Mouse (Mus musculus) lung, postnatal 36 days (tissue): ENCODE measurements around the gene Gpr183.
A peak's percentile ranks its signal among the peaks of the same experiment; 100 is the strongest.

Experiments
- DNase-seq: peaks from one replicate; pipeline ENCODE4 v3.0.0; 2022; ENCODE audit warnings: mixed read lengths

Gene Gpr183

GRCm38 (mm10) chr14:121929243-121929951 is 35.6 kb downstream of the Gpr183 start:
- peak; percentile 47 for DNase-seq

DNA sequence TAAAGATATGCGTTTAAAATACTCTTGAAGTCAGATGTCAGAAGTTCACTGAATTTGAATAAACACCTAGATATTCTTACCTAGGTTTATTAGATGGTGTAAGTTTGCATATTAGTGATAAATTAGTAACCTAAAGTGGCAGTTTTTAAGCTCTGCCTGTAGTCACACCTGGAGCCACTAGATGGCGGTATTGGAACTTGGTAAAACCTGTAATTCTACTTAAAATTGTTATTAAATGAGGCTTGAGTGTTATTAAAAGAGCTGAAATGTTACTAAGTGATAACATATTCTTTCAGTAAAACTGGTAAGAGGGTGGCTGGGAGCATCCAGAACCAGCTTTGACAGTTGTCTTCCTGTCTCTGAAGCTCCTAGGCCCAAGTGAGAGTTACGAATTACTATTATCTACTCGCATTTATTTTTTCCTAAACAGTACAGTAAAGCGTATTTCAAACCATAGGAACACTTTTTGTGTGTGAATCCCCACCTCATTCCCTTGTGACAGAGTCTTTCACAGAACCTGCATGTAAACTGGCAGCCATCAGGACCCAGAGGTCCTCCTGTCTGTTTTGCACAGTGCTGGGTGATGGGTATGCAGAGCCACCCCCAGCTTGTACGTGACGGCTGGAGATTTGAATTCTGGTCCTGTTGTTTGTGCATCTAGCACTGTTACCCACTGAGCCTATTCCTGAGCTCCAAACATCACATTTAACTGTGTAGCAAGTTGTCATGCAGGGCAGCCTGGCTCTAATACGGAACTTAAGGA is 36.4 kb downstream of the Gpr183 start:
- peak; percentile 86 for DNase-seq

DNA sequence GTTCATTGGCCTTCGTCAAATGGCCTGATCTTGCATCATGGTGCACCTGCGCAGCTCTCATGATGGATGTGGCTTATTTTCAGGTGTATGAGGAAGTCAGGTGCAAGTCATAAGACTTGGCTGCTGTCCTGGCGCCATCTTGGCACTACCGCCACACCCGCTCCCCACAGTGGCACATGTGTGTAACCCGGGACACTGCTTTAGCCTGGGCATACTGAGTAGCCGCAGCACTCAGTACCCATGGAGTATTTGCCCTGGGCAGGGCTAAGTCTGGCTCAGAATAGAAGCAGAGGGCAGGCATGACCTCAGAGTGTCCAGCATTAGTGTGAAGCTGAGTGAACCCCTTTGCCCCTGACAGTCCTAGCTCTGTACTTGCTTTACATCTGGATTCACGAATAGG is 37.5 kb downstream of the Gpr183 start:
- DNase-seq = no peak

DNA sequence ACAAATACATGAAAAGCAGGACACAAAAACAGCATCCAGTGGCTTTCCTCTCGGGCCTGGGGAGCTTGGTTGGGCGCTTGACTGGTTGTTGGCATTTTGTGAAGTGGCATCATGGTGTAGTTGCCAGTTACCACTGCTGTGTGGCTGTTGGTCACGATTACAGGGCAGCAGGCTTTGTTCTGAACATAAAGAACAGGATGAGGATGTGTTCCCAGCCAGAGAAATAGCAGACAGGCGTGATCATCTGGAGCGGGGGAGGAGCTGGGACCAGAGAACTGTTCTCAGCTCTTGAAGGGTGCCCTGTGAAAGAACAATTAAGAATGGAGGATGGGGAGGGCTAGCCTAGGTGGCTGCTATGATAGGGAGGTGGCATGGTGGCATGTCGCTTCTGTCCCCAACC is 38.1 kb downstream of the Gpr183 start:
- no peak for DNase-seq

GRCm38 (mm10) chr14:121924876-121925275 is 40.1 kb downstream of the Gpr183 start:
- DNase-seq = no peak

DNA sequence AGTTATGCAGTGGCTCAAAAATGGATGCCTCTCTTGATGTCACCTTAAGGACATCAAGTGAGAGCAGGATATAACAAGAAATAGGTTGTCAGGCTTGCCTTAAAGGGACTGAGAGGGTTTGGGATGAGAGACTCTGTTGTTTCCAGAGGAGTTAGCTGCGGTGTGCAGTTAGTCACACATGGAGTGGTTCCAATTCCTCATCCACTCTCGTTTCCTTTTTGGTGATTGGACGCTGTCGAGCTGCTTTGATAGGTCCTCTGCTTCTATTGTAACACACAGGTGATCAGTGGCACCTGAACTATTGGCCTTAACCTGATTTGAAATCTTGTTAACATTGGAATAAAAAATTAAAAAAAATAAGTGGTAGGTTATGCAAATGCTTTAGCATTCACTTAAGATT is 42.3 kb downstream of the Gpr183 start:
- DNase-seq = no peak

- DNase-seq = no peak
Observed at GRCm38 (mm10) chr14:121922016-121922415, 43.0 kb downstream of the Gpr183 start.

DNA sequence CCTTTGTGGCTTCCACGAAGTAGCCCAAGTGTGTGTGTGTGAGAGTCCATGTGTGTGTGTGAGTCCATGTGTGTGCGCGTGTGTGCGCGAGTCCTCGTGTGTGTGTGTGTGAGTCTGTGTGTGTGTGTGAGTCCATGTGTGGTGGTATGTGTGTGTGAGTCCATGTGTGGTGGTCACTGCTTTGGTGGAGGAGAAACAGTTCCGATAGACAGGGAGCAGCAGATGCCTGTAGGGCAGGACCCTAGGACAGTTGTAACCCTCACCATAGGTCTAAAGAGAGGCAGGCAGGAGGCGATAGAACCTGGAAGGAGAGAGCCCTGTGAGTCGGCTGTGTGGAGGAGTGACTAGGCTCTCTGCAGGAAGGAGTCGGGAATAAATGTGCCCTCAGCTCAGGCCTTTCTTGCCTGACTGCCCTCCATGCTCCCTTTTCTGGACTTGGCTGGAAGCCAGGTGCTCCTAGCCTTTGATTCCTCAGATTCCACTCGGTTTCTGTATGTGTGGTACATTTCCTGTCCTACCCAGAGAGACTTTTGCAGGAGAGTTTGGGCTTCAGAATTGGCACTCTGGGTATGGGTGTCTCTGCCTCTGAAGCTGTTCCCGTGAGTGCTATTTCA is 44.4 kb downstream of the Gpr183 start:
- DNase-seq = no peak

GRCm38 (mm10) chr14:121919752-121920151 is 45.2 kb downstream of the Gpr183 start:
- peak; percentile 39 for DNase-seq

DNA sequence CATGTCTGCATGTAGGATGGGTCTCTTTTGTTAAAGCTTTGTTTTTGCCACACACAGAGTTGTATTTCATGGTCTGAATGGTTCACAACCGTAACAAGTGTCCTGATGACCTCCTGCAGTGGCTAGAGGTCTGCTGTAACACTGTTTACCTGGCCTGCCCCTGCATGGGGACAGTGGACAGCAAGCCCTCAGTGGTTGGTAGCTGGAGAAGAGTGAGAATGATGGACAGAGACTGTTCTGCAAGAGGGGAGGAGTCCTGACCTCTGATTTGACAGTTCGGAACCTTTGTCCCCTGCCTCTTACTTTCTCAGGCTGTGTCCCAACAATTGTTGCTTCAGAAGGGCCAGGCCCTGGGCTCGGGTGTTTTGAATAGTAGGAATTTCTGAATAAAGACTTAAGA is 46.7 kb downstream of the Gpr183 start:
- DNase-seq = no peak

- peak; percentile 37 for DNase-seq
Observed at GRCm38 (mm10) chr14:121916311-121917094, 48.5 kb downstream of the Gpr183 start.

- DNase-seq = peak; percentile 58
Observed at GRCm38 (mm10) chr14:121915621-121916020, 49.4 kb downstream of the Gpr183 start, which contains the start of gene Gpr18. Gene Gpr18, minus strand, starts transcription at chr14:121915781.

GRCm38 (mm10) chr14:121915143-121915542 is 49.9 kb downstream of the Gpr183 start:
- no peak for DNase-seq

DNA sequence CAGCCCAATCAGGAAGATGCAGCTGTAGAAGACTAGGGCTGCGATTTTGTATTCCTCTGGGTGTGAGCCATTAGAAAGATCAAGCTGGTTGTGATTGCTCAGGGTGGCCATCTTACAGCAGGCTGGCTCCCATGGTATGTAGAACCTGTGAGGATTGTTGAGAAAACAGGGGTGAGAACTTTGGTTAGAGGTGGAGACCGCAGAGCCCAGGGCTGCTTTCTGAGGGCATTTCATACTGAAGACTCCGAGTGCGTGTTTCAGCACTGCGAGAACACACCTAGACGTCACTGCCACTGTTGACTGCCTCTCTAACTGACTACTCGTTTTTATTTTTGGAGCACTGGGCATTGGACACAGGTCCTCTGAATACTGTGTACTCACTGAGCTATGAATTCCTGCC is 52.5 kb downstream of the Gpr183 start:
- no peak for DNase-seq

DNA sequence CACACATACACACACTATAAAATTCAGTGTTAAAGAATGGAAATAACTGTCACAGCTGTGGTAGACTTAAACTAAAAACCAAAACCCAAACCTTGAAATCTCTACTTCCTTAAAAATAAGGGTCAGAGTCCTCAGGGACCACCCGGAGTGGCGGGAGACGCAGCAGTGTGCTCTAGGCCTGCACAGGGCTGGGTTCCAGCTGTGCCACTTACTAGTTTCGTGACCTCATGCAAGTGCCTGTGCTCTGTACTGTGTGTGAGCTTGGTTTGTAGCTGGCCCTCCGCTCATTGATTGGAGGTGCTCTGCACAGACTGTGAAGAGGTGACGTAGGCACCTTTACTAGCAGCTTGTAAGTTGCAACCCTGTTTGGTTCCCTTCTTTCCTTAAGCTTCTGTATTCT is 55.1 kb downstream of the Gpr183 start:
- DNase-seq = no peak

DNA sequence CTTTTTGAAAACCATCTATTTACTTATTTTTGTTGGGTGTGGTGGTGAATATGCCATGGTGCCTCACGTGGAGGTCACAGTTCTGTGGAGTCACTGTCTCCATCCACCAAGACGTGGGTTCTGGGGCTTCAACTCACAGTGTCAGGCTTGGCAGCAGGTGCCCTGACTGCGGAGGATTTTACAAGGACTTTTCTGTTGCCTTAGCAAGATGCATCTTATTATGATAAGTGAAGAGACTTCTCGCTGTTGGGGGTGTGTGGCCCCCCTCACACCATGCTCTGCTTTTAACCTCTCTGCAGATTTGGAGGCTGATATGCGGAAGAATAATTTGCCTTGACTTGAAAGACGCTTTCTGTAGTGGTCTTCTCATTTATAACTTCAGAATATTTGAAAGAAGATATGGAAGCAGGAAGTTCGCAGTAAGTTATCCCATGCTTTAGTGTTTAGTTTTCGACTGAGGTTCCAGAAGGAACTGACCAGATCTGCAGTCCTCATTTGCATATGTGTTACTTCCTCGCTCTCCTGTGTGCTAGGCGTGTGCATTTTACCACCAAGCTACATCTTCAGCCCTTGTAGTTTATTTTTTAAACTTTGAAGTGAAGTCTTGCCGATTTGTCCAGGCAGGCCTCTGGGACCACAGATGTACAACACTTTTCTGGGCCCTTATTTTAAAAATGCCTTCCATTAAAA is 57.9 kb downstream of the Gpr183 start:
- no peak for DNase-seq

- DNase-seq = no peak
Observed at GRCm38 (mm10) chr14:121906341-121906991, 58.5 kb downstream of the Gpr183 start.

GRCm38 (mm10) chr14:121904754-121905153 is 60.2 kb downstream of the Gpr183 start:
- DNase-seq = no peak

GRCm38 (mm10) chr14:121903381-121903876 is 61.6 kb downstream of the Gpr183 start:
- DNase-seq = no peak
